Comparison of ENCODE assay signal across 25 mouse cellular contexts in genomic region chr4:18469534-18469933, GRCm38 (mm10).
A peak's percentile ranks its signal among the peaks of the same experiment; 100 is the strongest.
DNase-seq lines count a peak whose midpoint lies in the region; ATAC-seq and TF ChIP-seq lines count a peak whose summit lies in the region.
"Had no signal": no experiment of that assay in that cellular context is flagged by ENCODE, and none has a peak within 500 bp of the region (broad histone marks: within the 10 kb centered on the region; RNA-seq: fewer than 3 reads in every experiment).

No protein-coding gene starts in this region.

- H3K9ac ChIP-seq in forebrain, embryonic 12.5 days = no peak overlapping the region
- H3K9ac ChIP-seq: embryonic facial prominence, embryonic 13.5 days; embryonic facial prominence, embryonic 15.5 days; forebrain, embryonic 13.5 days; forebrain, embryonic 15.5 days; forebrain, postnatal 0 days had no signal

- ATAC-seq in frontal cortex, adult (ENCODE audit: low TSS enrichment) = peak; percentile 77
- no peak for ATAC-seq in forebrain, embryonic 12.5 days (ENCODE audit: low FRiP score)
- ATAC-seq: CD4-positive, CD25-positive, alpha-beta regulatory T cell, adult 4 months; forebrain, embryonic 13.5 days; forebrain, embryonic 15.5 days; forebrain, postnatal 0 days had no signal

- H3K9me3 ChIP-seq in forebrain, embryonic 12.5 days = no peaks in the 10 kb centered on the region
- H3K9me3 ChIP-seq: embryonic facial prominence, embryonic 13.5 days; embryonic facial prominence, embryonic 15.5 days; forebrain, embryonic 13.5 days; forebrain, embryonic 15.5 days had no signal

- H3K27me3 ChIP-seq in forebrain, embryonic 12.5 days = no peaks in the 10 kb centered on the region
- H3K27me3 ChIP-seq: CH12.LX; embryonic facial prominence, embryonic 13.5 days; embryonic facial prominence, embryonic 15.5 days; forebrain, embryonic 13.5 days; forebrain, embryonic 15.5 days had no signal

- H3K4me2 ChIP-seq in forebrain, embryonic 12.5 days = no peak overlapping the region
- H3K4me2 ChIP-seq: embryonic facial prominence, embryonic 13.5 days; embryonic facial prominence, embryonic 15.5 days; forebrain, embryonic 13.5 days; forebrain, embryonic 15.5 days had no signal

- H3K27ac ChIP-seq in forebrain, embryonic 12.5 days = no peak overlapping the region
- H3K27ac ChIP-seq in layer of hippocampus, adult 2 months = no peak overlapping the region
- H3K27ac ChIP-seq: embryonic facial prominence, embryonic 13.5 days; embryonic facial prominence, embryonic 15.5 days; forebrain, embryonic 10.5 days; forebrain, embryonic 13.5 days; forebrain, embryonic 15.5 days had no signal

- H3K4me1 ChIP-seq in forebrain, embryonic 12.5 days = no peaks in the 10 kb centered on the region
- H3K4me1 ChIP-seq: embryonic facial prominence, embryonic 13.5 days; embryonic facial prominence, embryonic 15.5 days; forebrain, embryonic 10.5 days; forebrain, embryonic 13.5 days; forebrain, embryonic 15.5 days had no signal

- no peak for DNase-seq in frontal cortex, adult 2 months (ENCODE audit: extremely low spot score in 1 of 2, low spot score in 1 of 2)
- peak; percentile 55 for DNase-seq in ZHBTc4 (ENCODE audit: low read depth, low spot score)
- no peak for DNase-seq in layer of hippocampus, adult 2 months (ENCODE audit: low spot score in 2 of 2)
- DNase-seq: adrenal gland, adult 2 months; adrenal gland, postnatal 10 days; adrenal gland, postnatal 25 days; B cell, adult 2 months; cerebellum, adult 11 months; cerebellum, adult 18-20 months; cerebellum, adult 8-10 months; cerebellum, adult 9-11 months; cerebellum, postnatal 14 days; cerebellum, postnatal 36 days; embryo, embryonic 11 days; forebrain, postnatal 0 days had no signal

- H3K36me3 ChIP-seq in forebrain, embryonic 12.5 days (replicated peaks) = no peaks in the 10 kb centered on the region
- H3K36me3 ChIP-seq: embryonic facial prominence, embryonic 13.5 days; embryonic facial prominence, embryonic 15.5 days; forebrain, embryonic 10.5 days; forebrain, embryonic 15.5 days had no signal

- H3K4me3 ChIP-seq in forebrain, embryonic 12.5 days (replicated peaks) = no peak overlapping the region
- no peak overlapping the region for H3K4me3 ChIP-seq in layer of hippocampus, adult 2 months
- H3K4me3 ChIP-seq: embryonic facial prominence, embryonic 13.5 days; embryonic facial prominence, embryonic 15.5 days; erythroblast, embryonic 14.5 days; forebrain, embryonic 10.5 days; forebrain, embryonic 13.5 days; forebrain, embryonic 15.5 days had no signal

- no peak for TF ChIP-seq CTCF in layer of hippocampus, adult 2 months (conservative IDR thresholded peaks at IDR 0.05)
